Mouse (Mus musculus) liver, postnatal 0 days (tissue): ENCODE results near the gene Dnal4.

ENCODE experiments used
- CTCF ChIP-seq: sonication (generic); IDR thresholded peaks from 2 replicates; pipeline ENCODE4 v1.5.1; 2016; ENCODE audit warnings: antibody characterized with exemption, low read depth
- EP300 ChIP-seq: IDR thresholded peaks from 2 replicates; pipeline ENCODE4 v1.6.1; 2016; ENCODE audit warnings: antibody characterized with exemption, low read depth, mild to moderate bottlenecking

DNA sequence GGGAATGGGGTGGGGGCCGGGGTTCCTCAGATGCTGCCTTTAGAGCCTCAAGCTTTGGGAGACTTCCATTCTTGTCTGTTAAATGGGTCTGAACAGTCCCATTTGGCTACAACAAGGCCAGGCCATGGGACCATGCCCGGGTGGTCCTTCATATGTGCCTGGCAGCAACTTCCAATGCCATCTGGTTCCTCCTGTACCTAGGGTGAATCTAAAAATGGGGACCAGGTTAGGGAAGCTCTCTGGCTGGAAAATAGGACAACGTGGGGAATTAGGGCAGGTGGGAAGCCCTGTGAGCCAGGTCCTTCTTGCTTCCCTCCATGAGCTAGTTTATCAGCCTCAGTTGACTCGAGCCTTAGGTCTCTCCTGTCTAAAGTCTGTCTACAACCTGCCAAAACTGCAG is 33.3 kb upstream of the Dnal4 start:
- no peak for TF ChIP-seq CTCF
- no peak for TF ChIP-seq EP300
